Mouse (Mus musculus) small intestine, adult 2 months (tissue): ENCODE data around the gene Fam81a.

Experiments
- CTCF ChIP-seq: fragments of 200-500 bp; IDR thresholded peaks from 2 replicates; pipeline ENCODE4 v1.5.1; 2012; ENCODE audit warnings: low read depth, mild to moderate bottlenecking, control low read depth, inconsistent platforms, low read length, moderate library complexity, mixed read lengths; ENCODE audit not compliant: insufficient replicate concordance, insufficient read length; ENCODE audit errors: extremely low read depth
- POLR2A ChIP-seq: fragments of 200-500 bp; IDR thresholded peaks from 2 replicates; pipeline ENCODE4 v1.6.1; 2012; ENCODE audit warnings: low read depth, mild to moderate bottlenecking, control low read depth, inconsistent platforms, low read length, moderate library complexity

- TF ChIP-seq POLR2A (no peak), CTCF (no peak)
These were observed 80.3 kb downstream of the Fam81a start for GRCm38 (mm10) chr9:70062012-70062411.
